Mouse (Mus musculus) heart, adult 2 months (tissue): ENCODE measurements at regions not wholly inside any gene's neighbourhood (a gene's known extent, or its start where the extent isn't known, plus 50 kb on each side); places are given as distances from the start of the nearest gene placed in this dataset.

Experiments used
- DNase-seq, 2 experiments: peaks; one replicate each; pipeline ENCODE4 v3.0.0; 2021
- H3K27ac ChIP-seq: fragments of 200-600 bp; 2 replicates; pipeline ENCODE4 v1.8.1; 2022
- H3K27me3 ChIP-seq: fragments of 200-500 bp; 2 replicates; pipeline ENCODE4 v1.6.1; 2012; ENCODE audit warnings: mild to moderate bottlenecking, low read length, inconsistent platforms, mixed read lengths; ENCODE audit not compliant: control insufficient read depth, insufficient read depth
- H3K36me3 ChIP-seq: fragments of 200-500 bp; 2 replicates; pipeline ENCODE4 v1.6.1; 2012; ENCODE audit warnings: low read length, inconsistent platforms; ENCODE audit not compliant: control insufficient read depth, insufficient read depth
- H3K4me1 ChIP-seq: fragments of 200-500 bp; 2 replicates; pipeline ENCODE4 v1.6.1; 2011; ENCODE audit warnings: low read length; ENCODE audit not compliant: control insufficient read depth, insufficient read depth
- H3K4me3 ChIP-seq: fragments of 200-600 bp; 2 replicates; pipeline ENCODE4 v1.8.1; 2022
- H3K79me2 ChIP-seq: fragments of 200-500 bp; replicated peaks from 2 replicates; pipeline ENCODE4 v1.6.1; 2012; ENCODE audit warnings: mild to moderate bottlenecking, inconsistent platforms, low read length, moderate library complexity, mixed read lengths; ENCODE audit not compliant: control insufficient read depth, insufficient read depth
- H3K9ac ChIP-seq: fragments of 200-500 bp; 2 replicates; pipeline ENCODE4 v1.6.1; 2012; ENCODE audit warnings: low read depth, mild to moderate bottlenecking, control low read depth, inconsistent platforms, low read length, mixed read lengths
- CTCF ChIP-seq: fragments of 200-600 bp; IDR thresholded peaks from 2 replicates; pipeline ENCODE4 v1.8.1; 2022; ENCODE audit warnings: antibody characterized with exemption, mild to moderate bottlenecking, moderate library complexity
- EP300 ChIP-seq: fragments of 200-500 bp; IDR thresholded peaks from 2 replicates; pipeline ENCODE4 v1.6.1; 2011; ENCODE audit warnings: low read depth, low read length, control low read depth; ENCODE audit not compliant: insufficient read depth
- POLR2A ChIP-seq: fragments of 200-500 bp; IDR thresholded peaks from 2 replicates; pipeline ENCODE4 v1.6.1; 2011; ENCODE audit warnings: mild to moderate bottlenecking, low read depth, low read length, control low read depth; ENCODE audit not compliant: insufficient read depth
- WGBS: fragments of 180-500 bp; shearing (Covaris S2); methylation state at CpG from one replicate; pipeline ENCODE4 v1.1.7; 2018; 5-methylcytosine and 5-hydroxymethylcytosine counted together
- intact Hi-C: fragments of 180-260 bp; cut with DNase I; formaldehyde crosslinking; loops from one replicate; pipeline ENCODE4 v1.15.1; 2025

- intact Hi-C loops = no loop called here
- H3K9ac ChIP-seq = no peak overlapping the region
- no peak for TF ChIP-seq EP300
- TF ChIP-seq CTCF = no peak
- TF ChIP-seq POLR2A = no peak
- DNase-seq = no peak
- H3K79me2 ChIP-seq = no peaks in the 10 kb centered on the region
- no peaks in the 10 kb centered on the region for H3K4me1 ChIP-seq
- 58% methylated on average over 6 of the region's 6 CpGs for WGBS
- H3K4me3 ChIP-seq = no peak overlapping the region
- no peaks in the 10 kb centered on the region for H3K27me3 ChIP-seq
- H3K36me3 ChIP-seq = no peaks in the 10 kb centered on the region
- no peak overlapping the region for H3K27ac ChIP-seq
These were observed 1078.2 kb upstream of the Nr2f1 start for GRCm38 (mm10) chr13:79277714-79278113.

DNA sequence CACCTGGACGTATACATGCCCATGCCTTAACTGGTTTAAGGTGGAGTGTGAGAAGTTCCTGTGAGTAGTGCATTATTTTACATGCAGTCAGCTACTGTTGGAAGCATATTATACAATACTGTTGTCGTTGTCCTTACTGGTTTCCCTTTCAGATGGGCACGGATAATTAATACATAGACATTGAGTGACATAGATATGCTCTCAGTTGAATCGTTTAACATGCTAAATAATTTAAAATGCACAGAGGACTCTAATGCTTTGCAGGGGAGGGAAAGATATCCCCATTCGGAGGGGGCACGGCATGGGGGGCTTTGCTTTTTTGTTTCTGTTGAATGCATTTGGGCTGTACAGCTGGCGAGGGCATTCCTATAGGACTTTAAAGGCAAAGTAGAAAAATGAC, 1077.8 kb upstream of the Nr2f1 start:
- Histone ChIP-seq H3K79me2 (no peaks in the 10 kb centered on the region), H3K27ac (no peak overlapping the region), H3K4me1 (no peaks in the 10 kb centered on the region), H3K4me3 (no peak overlapping the region), H3K9ac (no peak overlapping the region), H3K36me3 (no peaks in the 10 kb centered on the region), H3K27me3 (no peaks in the 10 kb centered on the region)
- DNase-seq = no peak
- intact Hi-C loops = no loop called here
- 75% methylated on average over 7 of the region's 7 CpGs for WGBS
- TF ChIP-seq EP300 (no peak), POLR2A (no peak), CTCF (no peak)

GRCm38 (mm10) chr13:79255362-79255761, 1055.8 kb upstream of the Nr2f1 start:
- Histone ChIP-seq H3K4me3 (no peak overlapping the region), H3K9ac (no peak overlapping the region), H3K4me1 (no peaks in the 10 kb centered on the region), H3K27me3 (no peaks in the 10 kb centered on the region), H3K27ac (no peak overlapping the region), H3K79me2 (no peaks in the 10 kb centered on the region), H3K36me3 (no peaks in the 10 kb centered on the region)
- intact Hi-C loops = no loop called here
- TF ChIP-seq EP300 (no peak), POLR2A (no peak), CTCF (no peak)
- DNase-seq = no peak
- WGBS = 74% methylated on average over 5 of the region's 5 CpGs

GRCm38 (mm10) chr13:79252385-79252784, 1052.8 kb upstream of the Nr2f1 start:
- Histone ChIP-seq H3K27ac (no peak overlapping the region), H3K36me3 (no peaks in the 10 kb centered on the region), H3K4me1 (no peaks in the 10 kb centered on the region), H3K27me3 (no peaks in the 10 kb centered on the region), H3K79me2 (no peaks in the 10 kb centered on the region), H3K9ac (no peak overlapping the region), H3K4me3 (no peak overlapping the region)
- no peak for DNase-seq
- TF ChIP-seq EP300 = no peak
- no peak for TF ChIP-seq POLR2A
- TF ChIP-seq CTCF = no peak
- WGBS = 60% methylated on average over 5 of the region's 5 CpGs
- intact Hi-C loops = no loop called here

GRCm38 (mm10) chr13:79251269-79251668, 1051.7 kb upstream of the Nr2f1 start:
- no peaks in the 10 kb centered on the region for H3K79me2 ChIP-seq
- H3K36me3 ChIP-seq = no peaks in the 10 kb centered on the region
- no peaks in the 10 kb centered on the region for H3K27me3 ChIP-seq
- no peak for DNase-seq
- intact Hi-C loops = no loop called here
- H3K4me1 ChIP-seq = no peaks in the 10 kb centered on the region
- no peak overlapping the region for H3K27ac ChIP-seq
- 100% methylated on average over 1 of the region's 1 CpGs for WGBS
- TF ChIP-seq EP300 = no peak
- TF ChIP-seq CTCF = no peak
- no peak for TF ChIP-seq POLR2A
- no peak overlapping the region for H3K9ac ChIP-seq
- no peak overlapping the region for H3K4me3 ChIP-seq
